Mouse (Mus musculus): ENCODE results near the gene Bbof1. TPM values are rescaled to one million over a fixed set of nuclear protein-coding genes. Genes with fewer than 3 reads are reported as not detected.

Bbof1 gene
- 3.3 TPM for total RNA-seq (2023)

DNA sequence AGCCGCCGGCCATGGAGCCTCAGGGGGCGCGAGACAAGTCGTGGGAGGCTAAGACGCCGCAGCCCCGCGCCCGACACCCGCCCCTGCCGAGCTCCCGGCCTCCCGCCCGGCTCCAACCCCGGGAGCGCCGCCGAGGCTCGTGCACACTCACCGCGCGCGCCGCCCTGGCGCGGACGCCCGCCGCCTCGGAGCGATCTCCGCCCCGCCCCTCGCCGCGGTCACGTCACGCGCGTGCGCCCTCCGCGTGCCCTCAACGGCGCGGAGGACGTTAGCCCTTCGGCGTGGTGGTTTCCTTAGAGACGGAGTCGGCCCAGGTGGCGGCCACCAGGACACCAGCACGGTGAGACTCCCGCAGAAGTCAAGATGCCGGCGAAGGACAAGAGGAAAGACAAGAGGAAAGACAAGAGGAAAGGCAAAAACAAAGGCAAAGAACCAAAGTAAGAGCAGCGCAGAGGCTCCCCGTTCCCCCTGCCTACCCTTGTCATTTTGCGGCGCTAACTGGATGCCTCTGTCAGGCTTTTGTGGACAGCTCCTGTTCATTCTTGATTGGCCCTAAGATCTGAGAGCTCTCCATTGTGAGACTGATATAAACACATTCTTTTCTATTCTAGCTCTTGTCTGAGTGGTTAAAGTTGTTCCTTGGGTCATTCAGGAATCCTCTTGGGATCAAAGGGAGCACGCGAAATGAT lies at the start of gene Bbof1, which contains the start of gene Entpd5:
Bbof1 (plus strand) TSS at position 253 of the 689 bp plus-strand sequence.
Entpd5 (minus strand) TSS at position 211 of the 689 bp plus-strand sequence.

GRCm38 (mm10) chr12:84361555-84362489 lies 47.0 kb upstream of the Bbof1 start, which contains the start of the genes Coq6 and Fam161b:
Gene Coq6 (plus strand): TSS chr12:84361657.
Gene Fam161b (minus strand): TSS chr12:84361833.

DNA sequence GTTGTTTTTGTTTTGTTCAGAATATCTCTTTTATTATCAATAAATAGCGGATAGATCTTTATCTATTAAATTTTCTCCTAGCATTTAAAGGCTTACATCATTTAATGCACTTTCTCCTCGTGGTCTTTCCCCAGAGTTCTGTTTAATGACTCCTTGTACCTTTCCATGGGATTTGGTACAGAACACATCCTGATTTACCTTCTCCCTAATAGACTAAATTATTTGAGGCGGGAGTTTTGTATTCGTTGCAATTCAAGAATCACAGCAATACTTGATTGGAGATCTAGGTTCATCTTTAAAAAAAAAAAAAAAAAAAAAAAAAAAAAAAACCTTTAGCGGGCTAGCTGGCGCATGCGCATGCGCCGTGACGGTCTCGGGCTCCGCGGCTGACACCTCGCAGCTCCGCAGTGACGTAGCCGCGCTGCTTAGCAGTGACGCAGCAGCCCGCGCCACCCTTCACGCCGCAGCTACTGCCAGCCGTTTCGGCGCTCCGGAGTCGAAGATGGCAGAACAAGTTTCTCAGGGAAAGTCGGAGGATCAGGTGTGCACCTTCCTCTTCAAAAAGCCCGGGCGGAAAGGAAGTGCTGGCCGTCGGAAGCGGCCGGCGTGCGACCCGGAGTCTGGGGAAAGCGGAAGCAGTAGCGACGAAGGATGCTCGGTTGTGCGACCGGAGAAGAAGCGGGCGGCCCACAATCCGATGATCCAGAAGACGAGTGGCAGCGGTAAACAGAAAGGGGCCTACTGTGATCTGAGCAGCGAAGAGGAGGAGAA lies 8.1 kb downstream of the Bbof1 start, which contains the start of gene Rnf113a2:
Rnf113a2 (plus strand) TSS at position 363 of the 771 bp plus-strand sequence.

GRCm38 (mm10) chr12:84450718-84451646 lies 42.1 kb downstream of the Bbof1 start, which contains the start of the genes Aldh6a1 and Lin52:
Gene Aldh6a1 (minus strand): TSS chr12:84451004.
Gene Lin52 (plus strand): TSS chr12:84451422.

Other genes starting within 250 kb of the Bbof1 start
- gene Elmsan1, start 190.2 kb upstream of the Bbof1 start, total RNA-seq (2023), result 131 TPM
- gene Ptgr2, start 123.8 kb upstream of the Bbof1 start, total RNA-seq (2023), result 18.7 TPM
- gene Zfp410, start 92.2 kb upstream of the Bbof1 start, total RNA-seq (2023), result 76.3 TPM
- gene Coq6, start 47.4 kb upstream of the Bbof1 start, total RNA-seq (2023), result 30.3 TPM
- gene Fam161b, start 47.2 kb upstream of the Bbof1 start, total RNA-seq (2023), result 1.2 TPM
- 38.2 TPM for gene Entpd5, start within 50 bp of the Bbof1 start, total RNA-seq (2023)
- 38.0 TPM for gene Rnf113a2, start 8.1 kb downstream of the Bbof1 start, total RNA-seq (2023)
- gene Aldh6a1, start 41.9 kb downstream of the Bbof1 start, total RNA-seq (2023), result 15.0 TPM
- gene Lin52, start 42.4 kb downstream of the Bbof1 start, total RNA-seq (2023), result 20.2 TPM
- gene Vsx2, start 160.7 kb downstream of the Bbof1 start, total RNA-seq (2023), result not detected
- 18.3 TPM for gene Abcd4, start 208.3 kb downstream of the Bbof1 start, total RNA-seq (2023)
- gene Vrtn, start 231.9 kb downstream of the Bbof1 start, total RNA-seq (2023), result not detected

Data from CD8-positive naive resting alpha-beta T cell, adult 57 days (primary cell).